Mouse (Mus musculus): ENCODE results near the gene Spink4. TPM values are rescaled to one million over a fixed set of nuclear protein-coding genes. Genes with fewer than 3 reads are reported as not detected.

The Spink4 gene
- polyA plus RNA-seq, 1 experiment from 2014 or later = not detected

GRCm38 (mm10) chr4:40895646-40896045 is 24.2 kb upstream of the Spink4 start:
- H3K9me3 ChIP-seq (ENCODE audit: control insufficient read depth, low read length) = no peaks in the 10 kb centered on the region
- WGBS = 96% methylated on average over 2 of the region's 2 CpGs
- ATAC-seq (ENCODE audit: low FRiP score) = no peak

GRCm38 (mm10) chr4:40898476-40899044 is 21.3 kb upstream of the Spink4 start:
- DNase-seq (ENCODE audit: low spot score) (no peak), ATAC-seq (ENCODE audit: low FRiP score) (no peak)
- Histone ChIP-seq H3K36me3 (ENCODE audit: control insufficient read depth, insufficient read depth, low read length) (no peaks in the 10 kb centered on the region), H3K4me2 (replicated peaks; ENCODE audit: low read depth, low read length) (no peak overlapping the region), H3K4me1 (replicated peaks; ENCODE audit: control insufficient read depth, insufficient read depth, low read length) (no peaks in the 10 kb centered on the region), H3K9ac (ENCODE audit: low read depth, low read length) (no peak overlapping the region), H3K27ac (ENCODE audit: low read depth, low read length) (no peak overlapping the region), H3K4me3 (ENCODE audit: low read depth, low read length) (no peak overlapping the region), H3K9me3 (ENCODE audit: control insufficient read depth, low read length) (no peaks in the 10 kb centered on the region), H3K27me3 (ENCODE audit: control insufficient read depth, insufficient read depth, low read length) (no peaks in the 10 kb centered on the region)
- 89% methylated on average over 6 of the region's 6 CpGs for WGBS

More at GRCm38 (mm10) chr4:40895646-40896045, 24.2 kb upstream of the Spink4 start:
- H3K9ac ChIP-seq (ENCODE audit: low read depth, low read length) = no peak overlapping the region
- no peaks in the 10 kb centered on the region for H3K36me3 ChIP-seq (ENCODE audit: control insufficient read depth, insufficient read depth, low read length)
- no peaks in the 10 kb centered on the region for H3K4me1 ChIP-seq (replicated peaks; ENCODE audit: control insufficient read depth, insufficient read depth, low read length)
- no peaks in the 10 kb centered on the region for H3K27me3 ChIP-seq (ENCODE audit: control insufficient read depth, insufficient read depth, low read length)
- no peak overlapping the region for H3K27ac ChIP-seq (ENCODE audit: low read depth, low read length)
- no peak for DNase-seq (ENCODE audit: low spot score)
- H3K4me3 ChIP-seq (ENCODE audit: low read depth, low read length) = no peak overlapping the region
- no peak overlapping the region for H3K4me2 ChIP-seq (replicated peaks; ENCODE audit: low read depth, low read length)

GRCm38 (mm10) chr4:40899264-40899663 is 20.6 kb upstream of the Spink4 start:
- WGBS = 84% methylated on average over 2 of the region's 2 CpGs
- no peak overlapping the region for H3K9ac ChIP-seq (ENCODE audit: low read depth, low read length)

GRCm38 (mm10) chr4:40900071-40900470 is 19.8 kb upstream of the Spink4 start:
- ATAC-seq (ENCODE audit: low FRiP score) (no peak), DNase-seq (ENCODE audit: low spot score) (no peak)
- Histone ChIP-seq H3K27ac (ENCODE audit: low read depth, low read length) (no peak overlapping the region), H3K4me3 (ENCODE audit: low read depth, low read length) (no peak overlapping the region), H3K27me3 (ENCODE audit: control insufficient read depth, insufficient read depth, low read length) (no peaks in the 10 kb centered on the region), H3K4me2 (replicated peaks; ENCODE audit: low read depth, low read length) (no peak overlapping the region), H3K9ac (ENCODE audit: low read depth, low read length) (no peak overlapping the region), H3K4me1 (replicated peaks; ENCODE audit: control insufficient read depth, insufficient read depth, low read length) (no peaks in the 10 kb centered on the region), H3K36me3 (ENCODE audit: control insufficient read depth, insufficient read depth, low read length) (no peaks in the 10 kb centered on the region), H3K9me3 (ENCODE audit: control insufficient read depth, low read length) (no peaks in the 10 kb centered on the region)
- WGBS = 88% methylated on average over 3 of the region's 3 CpGs

More at GRCm38 (mm10) chr4:40899264-40899663, 20.6 kb upstream of the Spink4 start:
- H3K9me3 ChIP-seq (ENCODE audit: control insufficient read depth, low read length) = no peaks in the 10 kb centered on the region
- ATAC-seq (ENCODE audit: low FRiP score) (no peak), DNase-seq (ENCODE audit: low spot score) (no peak)
- no peaks in the 10 kb centered on the region for H3K4me1 ChIP-seq (replicated peaks; ENCODE audit: control insufficient read depth, insufficient read depth, low read length)
- H3K4me2 ChIP-seq (replicated peaks; ENCODE audit: low read depth, low read length) = no peak overlapping the region
- no peaks in the 10 kb centered on the region for H3K36me3 ChIP-seq (ENCODE audit: control insufficient read depth, insufficient read depth, low read length)
- no peak overlapping the region for H3K27ac ChIP-seq (ENCODE audit: low read depth, low read length)
- H3K27me3 ChIP-seq (ENCODE audit: control insufficient read depth, insufficient read depth, low read length) = no peaks in the 10 kb centered on the region
- no peak overlapping the region for H3K4me3 ChIP-seq (ENCODE audit: low read depth, low read length)

GRCm38 (mm10) chr4:40900612-40901011 is 19.2 kb upstream of the Spink4 start:
- Histone ChIP-seq H3K4me1 (replicated peaks; ENCODE audit: control insufficient read depth, insufficient read depth, low read length) (no peaks in the 10 kb centered on the region), H3K9ac (ENCODE audit: low read depth, low read length) (no peak overlapping the region), H3K4me3 (ENCODE audit: low read depth, low read length) (no peak overlapping the region), H3K36me3 (ENCODE audit: control insufficient read depth, insufficient read depth, low read length) (no peaks in the 10 kb centered on the region), H3K4me2 (replicated peaks; ENCODE audit: low read depth, low read length) (no peak overlapping the region), H3K27ac (ENCODE audit: low read depth, low read length) (no peak overlapping the region), H3K27me3 (ENCODE audit: control insufficient read depth, insufficient read depth, low read length) (no peaks in the 10 kb centered on the region), H3K9me3 (ENCODE audit: control insufficient read depth, low read length) (no peaks in the 10 kb centered on the region)
- no peak for DNase-seq (ENCODE audit: low spot score)
- no peak for ATAC-seq (ENCODE audit: low FRiP score)
- 88% methylated on average over 4 of the region's 4 CpGs for WGBS

- no peaks in the 10 kb centered on the region for H3K27me3 ChIP-seq (ENCODE audit: control insufficient read depth, insufficient read depth, low read length)
- H3K4me1 ChIP-seq (replicated peaks; ENCODE audit: control insufficient read depth, insufficient read depth, low read length) = no peaks in the 10 kb centered on the region
- no peaks in the 10 kb centered on the region for H3K9me3 ChIP-seq (ENCODE audit: control insufficient read depth, low read length)
- DNase-seq (ENCODE audit: low spot score) (no peak), ATAC-seq (ENCODE audit: low FRiP score) (no peak)
- no peak overlapping the region for H3K9ac ChIP-seq (ENCODE audit: low read depth, low read length)
- no peak overlapping the region for H3K4me3 ChIP-seq (ENCODE audit: low read depth, low read length)
- WGBS = 56% methylated on average over 1 of the region's 1 CpGs
- no peak overlapping the region for H3K4me2 ChIP-seq (replicated peaks; ENCODE audit: low read depth, low read length)
- no peak overlapping the region for H3K27ac ChIP-seq (ENCODE audit: low read depth, low read length)
- no peaks in the 10 kb centered on the region for H3K36me3 ChIP-seq (ENCODE audit: control insufficient read depth, insufficient read depth, low read length)
Measured at GRCm38 (mm10) chr4:40906298-40906697, 13.6 kb upstream of the Spink4 start.

GRCm38 (mm10) chr4:40908261-40908969 is 11.4 kb upstream of the Spink4 start:
- no peak for ATAC-seq (ENCODE audit: low FRiP score)
- WGBS = 58% methylated on average over 20 of the region's 20 CpGs

GRCm38 (mm10) chr4:40914287-40914867 is 5.5 kb upstream of the Spink4 start:
- Histone ChIP-seq H3K9ac (ENCODE audit: low read depth, low read length) (no peak overlapping the region), H3K9me3 (ENCODE audit: control insufficient read depth, low read length) (no peaks in the 10 kb centered on the region), H3K27ac (ENCODE audit: low read depth, low read length) (no peak overlapping the region), H3K27me3 (ENCODE audit: control insufficient read depth, insufficient read depth, low read length) (no peaks in the 10 kb centered on the region), H3K36me3 (ENCODE audit: control insufficient read depth, insufficient read depth, low read length) (no peaks in the 10 kb centered on the region), H3K4me2 (replicated peaks; ENCODE audit: low read depth, low read length) (no peak overlapping the region), H3K4me1 (replicated peaks; ENCODE audit: control insufficient read depth, insufficient read depth, low read length) (no peaks in the 10 kb centered on the region), H3K4me3 (ENCODE audit: low read depth, low read length) (no peak overlapping the region)
- no peak for DNase-seq (ENCODE audit: low spot score)
- ATAC-seq (ENCODE audit: low FRiP score) = no peak

More at GRCm38 (mm10) chr4:40908261-40908969, 11.4 kb upstream of the Spink4 start:
- H3K27me3 ChIP-seq (ENCODE audit: control insufficient read depth, insufficient read depth, low read length) = no peaks in the 10 kb centered on the region
- DNase-seq (ENCODE audit: low spot score) = no peak
- H3K9ac ChIP-seq (ENCODE audit: low read depth, low read length) = no peak overlapping the region
- H3K27ac ChIP-seq (ENCODE audit: low read depth, low read length) = no peak overlapping the region
- H3K4me1 ChIP-seq (replicated peaks; ENCODE audit: control insufficient read depth, insufficient read depth, low read length) = no peaks in the 10 kb centered on the region
- no peak overlapping the region for H3K4me3 ChIP-seq (ENCODE audit: low read depth, low read length)
- no peaks in the 10 kb centered on the region for H3K36me3 ChIP-seq (ENCODE audit: control insufficient read depth, insufficient read depth, low read length)
- no peaks in the 10 kb centered on the region for H3K9me3 ChIP-seq (ENCODE audit: control insufficient read depth, low read length)
- H3K4me2 ChIP-seq (replicated peaks; ENCODE audit: low read depth, low read length) = no peak overlapping the region

GRCm38 (mm10) chr4:40915947-40916346 is 3.9 kb upstream of the Spink4 start:
- no peak for ATAC-seq (ENCODE audit: low FRiP score)
- H3K9ac ChIP-seq (ENCODE audit: low read depth, low read length) = no peak overlapping the region
- H3K4me1 ChIP-seq (replicated peaks; ENCODE audit: control insufficient read depth, insufficient read depth, low read length) = no peaks in the 10 kb centered on the region
- 69% methylated on average over 5 of the region's 5 CpGs for WGBS
- H3K4me2 ChIP-seq (replicated peaks; ENCODE audit: low read depth, low read length) = no peak overlapping the region
- H3K36me3 ChIP-seq (ENCODE audit: control insufficient read depth, insufficient read depth, low read length) = no peaks in the 10 kb centered on the region
- H3K9me3 ChIP-seq (ENCODE audit: control insufficient read depth, low read length) = no peaks in the 10 kb centered on the region
- DNase-seq (ENCODE audit: low spot score) = no peak
- H3K4me3 ChIP-seq (ENCODE audit: low read depth, low read length) = no peak overlapping the region
- H3K27ac ChIP-seq (ENCODE audit: low read depth, low read length) = no peak overlapping the region
- H3K27me3 ChIP-seq (ENCODE audit: control insufficient read depth, insufficient read depth, low read length) = no peaks in the 10 kb centered on the region
